Mouse (Mus musculus) olfactory bulb, adult 2 months (tissue): ENCODE measurements around the gene Gls. TPM values are rescaled to one million over a fixed set of nuclear protein-coding genes. Genes with fewer than 3 reads are reported as not detected.

Experiments used
- H3K27ac ChIP-seq: fragments of 200-500 bp; 2 replicates; pipeline ENCODE4 v1.5.1; 2012; ENCODE audit warnings: low read depth, low read length; ENCODE audit not compliant: insufficient read depth
- H3K4me1 ChIP-seq: fragments of 200-500 bp; 2 replicates; pipeline ENCODE4 v1.6.1; 2012; ENCODE audit warnings: low read length; ENCODE audit not compliant: control insufficient read depth, insufficient read depth
- H3K4me3 ChIP-seq: fragments of 200-500 bp; 2 replicates; pipeline ENCODE4 v1.5.1; 2012; ENCODE audit warnings: mild to moderate bottlenecking, low read depth, low read length, moderate library complexity; ENCODE audit not compliant: insufficient read depth
- CTCF ChIP-seq: fragments of 200-500 bp; IDR thresholded peaks from 2 replicates; pipeline ENCODE4 v1.5.1; 2012; ENCODE audit warnings: low read depth, mild to moderate bottlenecking, low read length, moderate library complexity; ENCODE audit not compliant: insufficient read depth
- POLR2A ChIP-seq: fragments of 200-500 bp; IDR thresholded peaks from 2 replicates; pipeline ENCODE4 v1.6.1; 2012; ENCODE audit warnings: mild to moderate bottlenecking, low read depth, low read length, moderate library complexity; ENCODE audit not compliant: insufficient read depth
- WGBS: fragments of 180-500 bp; shearing (Covaris S2); methylation state at CpG from one replicate; pipeline ENCODE4 v1.1.7; 2018; 5-methylcytosine and 5-hydroxymethylcytosine counted together
- polyA plus RNA-seq: library from polyadenylated mRNA; stranded (reverse); fragments of >200 nt; gene quantifications from 2 replicates; pipeline ENCODE4 v1.2.4, GENCODE M21; 2012; ENCODE audit warnings: low replicate concordance; ENCODE audit not compliant: missing spikeins, insufficient read depth, insufficient read length

Gene Gls
- polyA plus RNA-seq, 1 experiment: 842 TPM

DNA sequence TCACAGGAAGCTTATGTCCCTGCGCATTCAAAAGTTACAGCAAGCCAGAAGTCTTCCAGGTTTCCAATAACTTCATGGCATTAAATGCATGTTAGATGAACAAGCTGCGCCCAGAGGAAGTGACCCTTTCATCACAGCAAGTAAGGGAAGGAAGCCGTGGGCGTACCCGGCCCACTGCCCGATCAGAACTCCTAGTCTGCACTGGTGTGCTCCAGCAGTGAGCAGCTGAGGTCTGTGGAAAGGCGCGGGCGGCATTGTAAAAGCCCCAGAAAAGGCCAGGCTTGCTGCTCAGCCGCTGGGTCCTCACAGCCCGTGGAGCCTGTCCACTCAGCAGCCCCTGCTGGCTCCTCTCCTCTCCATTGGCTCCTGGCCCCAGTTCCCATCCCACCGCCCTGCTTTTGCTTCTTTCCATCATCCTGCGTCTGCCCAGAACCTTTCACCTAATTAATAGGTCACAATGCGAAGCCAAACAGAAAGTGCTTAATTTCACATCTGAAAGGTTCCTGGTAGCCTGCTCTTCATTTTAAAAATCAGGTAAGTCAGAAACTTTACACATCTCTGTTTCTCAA, 66.3 kb downstream of the Gls start:
- Histone ChIP-seq H3K4me3 (no peak overlapping the region), H3K27ac (no peak overlapping the region), H3K4me1 (peaks cover 3% of the 10 kb centered on the region; the same call in 1 of the 2 replicates)
- TF ChIP-seq POLR2A: no peak
- TF ChIP-seq CTCF: no peak
- WGBS: 58% methylated on average over 14 of the region's 14 CpGs

DNA sequence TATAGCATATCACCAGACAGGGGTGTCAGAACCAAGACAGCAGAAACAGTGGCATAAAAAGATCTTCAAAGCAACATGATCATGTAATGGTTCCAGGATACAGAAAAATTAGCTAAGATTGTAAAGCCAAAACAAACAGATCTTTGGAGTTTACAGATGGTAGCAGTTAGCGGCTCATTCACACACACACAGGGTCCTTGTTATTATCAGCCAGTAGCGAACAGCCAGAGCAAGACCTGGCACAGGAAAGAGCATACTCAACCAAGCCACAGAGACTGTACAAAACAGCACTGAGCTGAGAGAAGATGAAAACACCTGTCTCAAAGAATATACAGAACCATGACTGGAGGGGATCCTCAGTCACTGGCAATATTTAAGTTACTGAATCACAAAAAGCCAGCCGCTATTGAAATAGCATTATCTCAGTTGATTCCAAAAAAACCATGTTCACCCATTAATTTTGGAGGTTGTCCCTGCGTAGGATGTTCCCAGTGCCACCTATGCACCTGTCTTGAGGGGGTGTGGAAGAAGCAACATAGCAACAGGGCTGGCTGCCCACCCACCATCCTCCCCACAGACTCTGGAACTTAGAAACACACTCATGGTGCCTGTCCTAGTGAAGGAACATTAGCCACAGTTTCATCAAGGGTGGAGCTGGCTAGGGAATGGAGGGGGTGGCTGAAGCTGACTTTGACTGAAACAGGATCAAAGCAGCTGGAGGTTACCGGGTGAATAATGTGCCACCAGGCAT, 69.2 kb downstream of the Gls start:
- TF ChIP-seq POLR2A (no peak), CTCF (no peak)
- Histone ChIP-seq H3K27ac (no peak overlapping the region), H3K4me1 (peaks cover 3% of the 10 kb centered on the region; the same call in 1 of the 2 replicates), H3K4me3 (no peak overlapping the region)
- WGBS: 74% methylated on average over 5 of the region's 5 CpGs

DNA sequence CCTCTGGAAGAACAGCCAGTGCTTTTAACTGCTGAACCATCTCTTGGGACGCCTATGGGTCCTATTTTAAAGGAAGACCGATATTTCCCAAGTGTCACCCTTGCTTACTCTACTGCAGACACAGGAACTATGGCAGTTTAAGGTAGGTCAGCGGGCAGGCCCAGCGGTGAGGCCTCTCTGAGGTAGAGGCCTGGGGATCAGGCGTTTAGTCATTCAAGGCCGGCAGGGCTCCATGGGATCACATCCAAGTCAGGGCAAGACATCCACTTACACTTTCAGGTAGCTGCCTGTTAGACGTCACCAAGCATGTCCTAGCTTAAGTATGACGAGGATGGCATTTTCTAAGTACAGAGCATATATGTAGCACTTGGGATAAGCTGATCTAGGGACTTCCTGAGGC, 71.9 kb downstream of the Gls start:
- 94% methylated on average over 8 of the region's 8 CpGs for WGBS
- H3K27ac ChIP-seq: no peak overlapping the region
- no peak for TF ChIP-seq POLR2A
- no peak for TF ChIP-seq CTCF
- H3K4me3 ChIP-seq: no peak overlapping the region
- H3K4me1 ChIP-seq: peaks cover 12% of the 10 kb centered on the region

DNA sequence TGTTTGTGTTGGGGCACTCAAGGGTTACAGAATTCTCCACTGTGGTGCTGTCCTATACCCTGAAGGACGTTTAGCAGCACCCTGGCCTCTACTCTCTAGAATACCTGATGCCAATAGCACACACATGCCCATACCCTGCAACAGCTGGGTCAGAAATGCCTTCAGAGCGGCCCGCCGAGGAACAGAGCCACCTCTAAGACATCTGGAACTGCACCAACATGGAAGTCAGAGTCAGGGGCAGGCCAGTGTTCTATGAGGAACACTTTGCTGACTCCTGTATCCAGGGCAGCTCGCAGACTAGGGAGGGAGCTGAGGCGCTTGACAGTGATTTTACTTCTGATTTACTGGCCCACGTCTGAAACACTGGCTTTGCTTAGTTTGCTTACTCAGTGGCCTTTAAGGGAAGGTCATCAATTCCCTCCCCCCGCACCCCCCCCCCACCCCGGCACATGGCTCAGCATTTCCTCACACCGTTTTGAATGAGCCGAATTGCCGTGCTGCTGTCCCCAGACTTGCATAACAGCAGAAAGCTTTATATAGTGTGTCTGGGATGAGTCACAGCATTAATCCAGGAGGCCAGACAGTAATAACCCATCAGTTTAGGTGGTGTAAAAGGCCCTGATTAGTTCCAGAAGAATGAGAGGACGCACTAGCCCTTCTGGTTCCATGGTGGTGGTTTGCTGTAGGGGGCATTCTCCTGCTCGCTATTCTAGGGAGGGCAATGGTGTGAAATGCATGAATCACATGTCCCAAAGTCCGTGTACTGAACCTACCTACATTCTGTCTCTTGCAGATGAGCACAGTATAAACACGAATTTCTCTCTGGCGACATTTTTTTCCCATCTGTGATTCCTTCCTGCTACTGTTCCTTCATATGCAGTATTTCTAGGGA, 74.3 kb downstream of the Gls start:
- H3K27ac ChIP-seq: peak overlapping the region; percentile 59
- no peak for TF ChIP-seq CTCF
- TF ChIP-seq POLR2A: no peak
- 59% methylated on average over 17 of the region's 17 CpGs for WGBS

DNA sequence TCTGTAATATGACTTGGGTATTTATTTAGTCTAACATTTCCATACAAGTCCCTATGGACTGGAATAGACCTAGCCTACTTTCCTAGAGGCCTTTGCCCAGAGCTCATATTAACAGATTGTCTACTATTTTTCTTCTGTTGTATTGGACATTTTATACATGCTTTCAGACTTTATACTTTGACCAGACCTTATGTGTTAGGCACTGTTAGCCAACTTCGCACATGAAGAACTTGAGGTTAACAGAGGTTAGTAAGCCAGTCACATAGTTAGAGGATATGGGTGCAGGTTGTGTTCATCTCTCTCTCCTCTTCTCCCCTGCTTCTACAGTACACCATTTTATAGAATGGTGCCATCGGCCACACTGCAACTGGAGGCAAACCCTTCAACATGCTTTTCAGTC, 75.0 kb downstream of the Gls start:
- no peak overlapping the region for H3K4me3 ChIP-seq
- peaks cover 10% of the 10 kb centered on the region for H3K4me1 ChIP-seq
- H3K27ac ChIP-seq: no peak overlapping the region
- TF ChIP-seq POLR2A: no peak
- TF ChIP-seq CTCF: no peak
- 95% methylated on average over 2 of the region's 2 CpGs for WGBS

More for the DNA sequence above, 74.3 kb downstream of the Gls start:
- Histone ChIP-seq H3K4me3 (no peak overlapping the region), H3K4me1 (peaks cover 10% of the 10 kb centered on the region)

DNA sequence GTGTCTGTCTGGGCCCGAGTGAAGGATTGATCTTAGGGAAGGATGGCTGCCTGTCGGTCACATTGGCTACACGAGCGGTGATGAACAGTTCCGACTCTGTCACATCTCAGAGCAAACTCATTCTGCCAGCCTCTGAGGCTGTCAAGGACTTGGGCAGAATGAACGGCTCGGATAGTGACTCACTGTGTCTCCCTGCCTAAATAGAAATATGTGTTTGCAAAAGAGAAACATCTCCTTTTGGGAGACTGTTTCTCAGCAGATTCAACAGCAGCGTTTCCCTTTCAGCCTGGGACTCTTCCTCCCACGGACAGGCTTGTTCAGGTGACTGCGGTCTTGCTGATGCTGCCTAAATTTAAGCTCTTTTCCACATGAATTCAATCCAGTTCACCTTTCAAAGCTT, 76.7 kb downstream of the Gls start:
- TF ChIP-seq CTCF (no peak), POLR2A (no peak)
- Histone ChIP-seq H3K4me3 (no peak overlapping the region), H3K4me1 (peaks cover 10% of the 10 kb centered on the region), H3K27ac (peak overlapping the region; percentile 20; the same call in 1 of the 2 replicates)
- WGBS: 66% methylated on average over 10 of the region's 10 CpGs

DNA sequence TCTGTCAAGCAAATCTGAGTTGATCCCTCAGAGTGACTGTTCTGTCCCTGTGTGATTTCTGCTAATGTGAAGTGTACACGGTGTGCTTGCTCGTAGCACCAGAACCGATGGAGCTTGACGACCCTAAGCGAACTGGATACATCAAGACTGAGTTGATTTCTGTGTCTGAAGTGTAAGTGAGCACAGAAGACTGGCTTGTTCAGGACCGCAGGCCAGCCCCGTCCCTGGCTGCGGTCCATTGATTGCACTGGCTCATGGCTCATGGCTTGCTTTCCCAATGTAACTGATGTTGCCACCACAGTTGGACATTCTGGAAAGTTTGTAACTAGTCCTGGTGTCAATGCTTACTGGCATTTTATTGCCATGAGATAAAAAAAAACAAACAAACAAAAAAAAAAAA, 78.1 kb downstream of the Gls start:
- WGBS: 91% methylated on average over 8 of the region's 8 CpGs
- H3K4me3 ChIP-seq: no peak overlapping the region
- no peak for TF ChIP-seq POLR2A
- no peak for TF ChIP-seq CTCF
- H3K4me1 ChIP-seq: peaks cover 13% of the 10 kb centered on the region
- H3K27ac ChIP-seq: no peak overlapping the region

DNA sequence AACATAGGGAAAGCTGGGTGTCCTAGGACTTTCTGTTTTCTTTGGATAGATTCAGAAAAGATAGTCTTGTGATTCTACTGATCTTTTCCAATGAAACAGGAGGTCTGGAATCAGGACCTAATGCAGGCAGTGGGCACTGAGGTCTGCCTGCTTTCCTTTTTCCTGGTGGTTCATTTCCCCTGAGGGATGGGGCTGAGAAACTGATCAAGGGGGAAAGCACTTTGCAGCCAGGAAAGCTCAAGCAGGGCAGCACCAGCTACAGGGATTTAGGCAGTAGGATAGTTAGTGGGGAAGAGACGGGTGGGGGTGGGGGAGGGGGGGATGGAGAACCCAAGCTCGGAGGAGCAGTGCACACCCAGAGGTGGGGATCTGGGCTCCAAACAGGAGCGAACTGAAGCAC, 80.1 kb downstream of the Gls start:
- Histone ChIP-seq H3K4me3 (no peak overlapping the region), H3K4me1 (peaks cover 14% of the 10 kb centered on the region), H3K27ac (no peak overlapping the region)
- TF ChIP-seq POLR2A (no peak), CTCF (no peak)
- 63% methylated on average over 3 of the region's 3 CpGs for WGBS

DNA sequence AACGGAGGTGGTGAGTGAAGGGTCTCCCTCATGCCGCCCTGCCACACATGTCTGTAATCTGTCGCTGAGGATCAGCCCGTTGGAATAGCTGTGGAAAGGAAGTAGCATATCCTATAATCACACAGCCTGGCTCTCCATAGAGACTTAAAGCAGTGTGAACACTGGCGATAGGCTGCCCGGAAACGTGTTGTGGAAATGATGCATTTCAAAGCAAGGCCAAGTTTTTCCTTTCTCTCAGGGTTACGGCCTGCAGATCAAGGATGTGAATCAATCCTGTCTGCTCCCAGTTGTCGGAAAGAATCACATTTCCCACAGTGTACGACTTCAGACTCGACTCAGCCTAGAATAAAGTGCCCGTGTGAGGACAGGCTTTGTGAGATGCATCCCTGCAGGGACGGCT, 80.7 kb downstream of the Gls start:
- Histone ChIP-seq H3K4me1 (peaks cover 14% of the 10 kb centered on the region), H3K27ac (no peak overlapping the region), H3K4me3 (no peak overlapping the region)
- TF ChIP-seq POLR2A: no peak
- TF ChIP-seq CTCF: no peak
- WGBS: 83% methylated on average over 13 of the region's 13 CpGs
